Comparison of ENCODE assay signal across 25 mouse cellular contexts in genomic region chr3:4835645-4836044, GRCm38 (mm10).
DNase-seq lines count a peak whose midpoint lies in the region; ATAC-seq and TF ChIP-seq lines count a peak whose summit lies in the region.
"Had no signal": no experiment of that assay in that cellular context is flagged by ENCODE, and none has a peak within 500 bp of the region (broad histone marks: within the 10 kb centered on the region; RNA-seq: fewer than 3 reads in every experiment).

No protein-coding gene starts in this region.

- no peak for TF ChIP-seq CTCF in kidney, postnatal 0 days (IDR thresholded peaks at IDR 0.05; ENCODE audit: low read depth)

- no peak overlapping the region for H3K4me2 ChIP-seq in kidney, embryonic 14.5 days (replicated peaks; ENCODE audit: low read depth, low read length)
- no peak overlapping the region for H3K4me2 ChIP-seq in kidney, postnatal 0 days (ENCODE audit: low read length)
- H3K4me2 ChIP-seq: embryonic facial prominence, embryonic 13.5 days; forebrain, embryonic 12.5 days; forebrain, embryonic 15.5 days; heart, embryonic 11.5 days; hindbrain, embryonic 12.5 days had no signal

- H3K27ac ChIP-seq in kidney, embryonic 14.5 days (ENCODE audit: low read depth, low read length) = no peak overlapping the region
- no peak overlapping the region for H3K27ac ChIP-seq in kidney, postnatal 0 days
- H3K27ac ChIP-seq: embryonic facial prominence, embryonic 10.5 days; embryonic facial prominence, embryonic 13.5 days; forebrain, embryonic 12.5 days; forebrain, embryonic 15.5 days; heart, adult 2 months; hindbrain, embryonic 12.5 days had no signal

- 88% methylated on average over 1 of the region's 1 CpGs for WGBS in kidney, embryonic 14.5 days
- 72% methylated on average over 1 of the region's 1 CpGs for WGBS in kidney, postnatal 0 days

- peak; percentile 5 for DNase-seq in kidney, adult 11 months
- peak; percentile 49 for DNase-seq in kidney, adult 9 months
- DNase-seq in kidney, postnatal 0 days (ENCODE audit: low spot score) = peak; percentile 12
- DNase-seq in left cerebral cortex, adult 9 months (ENCODE audit: low spot score in 2 of 2) = no peak
- no peak for DNase-seq in frontal cortex, postnatal 25 days (ENCODE audit: low spot score in 2 of 2)
- DNase-seq: adrenal gland, adult 8-10 months; adrenal gland, postnatal 25 days; cerebellum, adult 11-12 months; cerebellum, adult 8-10 months; cerebellum, postnatal 10 days; cerebellum, postnatal 36 days; embryo, embryonic 11 days; gastrocnemius, postnatal 10 days; gastrocnemius, postnatal 36 days; heart, adult 2 months had no signal

- H3K4me3 ChIP-seq in kidney, embryonic 14.5 days (ENCODE audit: low read length) = no peak overlapping the region
- no peak overlapping the region for H3K4me3 ChIP-seq in kidney, postnatal 0 days (replicated peaks; ENCODE audit: low read depth, low read length)
- H3K4me3 ChIP-seq: embryonic facial prominence, embryonic 10.5 days; embryonic facial prominence, embryonic 13.5 days; erythroblast, embryonic 14.5 days; forebrain, embryonic 12.5 days; forebrain, embryonic 15.5 days; heart, adult 2 months; hindbrain, embryonic 12.5 days had no signal

- H3K27me3 ChIP-seq in kidney, embryonic 14.5 days (ENCODE audit: control insufficient read depth, insufficient read depth, low read length) = no peaks in the 10 kb centered on the region
- no peaks in the 10 kb centered on the region for H3K27me3 ChIP-seq in kidney, postnatal 0 days (ENCODE audit: insufficient read depth, low read length)
- H3K27me3 ChIP-seq: embryonic facial prominence, embryonic 13.5 days; forebrain, embryonic 12.5 days; forebrain, embryonic 15.5 days; hindbrain, embryonic 12.5 days had no signal

- no peaks in the 10 kb centered on the region for H3K36me3 ChIP-seq in kidney, embryonic 14.5 days (ENCODE audit: control insufficient read depth, insufficient read depth, low read length)
- no peaks in the 10 kb centered on the region for H3K36me3 ChIP-seq in kidney, postnatal 0 days (ENCODE audit: insufficient read depth, low read length)
- H3K36me3 ChIP-seq: embryonic facial prominence, embryonic 10.5 days; embryonic facial prominence, embryonic 13.5 days; forebrain, embryonic 12.5 days; forebrain, embryonic 15.5 days; hindbrain, embryonic 12.5 days had no signal

- no peak overlapping the region for H3K9ac ChIP-seq in kidney, embryonic 14.5 days (ENCODE audit: low read depth, low read length)
- H3K9ac ChIP-seq in kidney, postnatal 0 days (ENCODE audit: low read depth, low read length) = no peak overlapping the region
- H3K9ac ChIP-seq: embryonic facial prominence, embryonic 13.5 days; forebrain, embryonic 12.5 days; forebrain, embryonic 15.5 days; hindbrain, embryonic 12.5 days had no signal

- no peaks in the 10 kb centered on the region for H3K9me3 ChIP-seq in kidney, embryonic 14.5 days (ENCODE audit: control insufficient read depth, low read length)
- no peaks in the 10 kb centered on the region for H3K9me3 ChIP-seq in kidney, postnatal 0 days (replicated peaks; ENCODE audit: low read length)
- H3K9me3 ChIP-seq: embryonic facial prominence, embryonic 10.5 days; embryonic facial prominence, embryonic 13.5 days; forebrain, embryonic 12.5 days; forebrain, embryonic 15.5 days; hindbrain, embryonic 12.5 days had no signal

- no peak for ATAC-seq in kidney, embryonic 14.5 days (ENCODE audit: low FRiP score, low TSS enrichment)
- ATAC-seq in kidney, postnatal 0 days (replicated peaks; ENCODE audit: low FRiP score, low read depth) = no peak
- no peak for ATAC-seq in megakaryocyte progenitor cell, adult 5-6 weeks (replicated peaks; ENCODE audit: poor library complexity)
- ATAC-seq: activated CD4-positive, CD25-positive, alpha-beta regulatory T cell, adult 4 months; forebrain, embryonic 15.5 days had no signal

- H3K4me1 ChIP-seq in kidney, embryonic 14.5 days (ENCODE audit: control insufficient read depth, insufficient read depth, low read length) = no peaks in the 10 kb centered on the region
- no peaks in the 10 kb centered on the region for H3K4me1 ChIP-seq in kidney, postnatal 0 days (replicated peaks; ENCODE audit: insufficient read depth, low read length)
- H3K4me1 ChIP-seq: embryonic facial prominence, embryonic 10.5 days; embryonic facial prominence, embryonic 13.5 days; forebrain, embryonic 12.5 days; forebrain, embryonic 15.5 days; hindbrain, embryonic 12.5 days had no signal

Comparison
In these comparisons a context has a peak if more than half of its experiments do, and no peak if none do; other contexts are left out.
1. DNase-seq: peak in kidney, adult 11 months (single experiment), kidney, adult 9 months (single experiment) and kidney, postnatal 0 days (single experiment); none in left cerebral cortex, adult 9 months (0 of 2) and frontal cortex, postnatal 25 days (0 of 2).